Mouse (Mus musculus) cerebellum, adult 2 months (tissue): Measurements from ENCODE around the gene Filip1l.
A peak's percentile ranks its signal among the peaks of the same experiment; 100 is the strongest.

Experiments used
- CTCF ChIP-seq: fragments of 200-500 bp; IDR thresholded peaks from 2 replicates; pipeline ENCODE4 v1.5.1; 2011; ENCODE audit warnings: low read depth, mild to moderate bottlenecking, control low read depth, low read length, moderate library complexity, borderline replicate concordance; ENCODE audit not compliant: insufficient read depth
- POLR2A ChIP-seq: fragments of 200-500 bp; IDR thresholded peaks from 2 replicates; pipeline ENCODE4 v1.6.1; 2011; ENCODE audit warnings: low read length, control low read depth, borderline replicate concordance; ENCODE audit not compliant: insufficient read depth

GRCm38 (mm10) chr16:57398387-57399214 is 45.7 kb downstream of the Filip1l start:
- TF ChIP-seq CTCF (peak; percentile 39; the same call in 1 of the 2 replicates), POLR2A (no peak)
